Mouse (Mus musculus) hindbrain, embryonic 15.5 days (tissue): Measurements from ENCODE around the gene Rgl1. TPM values are rescaled to one million over a fixed set of nuclear protein-coding genes. Genes with fewer than 3 reads are reported as not detected.
A peak's percentile ranks its signal among the peaks of the same experiment; 100 is the strongest.

ENCODE experiments used
- ATAC-seq: fragments of 200-750 bp; cut with Nextera tagmentation; 2 replicates; pipeline ENCODE4 v1.8.0; 2017; ENCODE audit warnings: low read depth, moderate number of reproducible peaks, moderate TSS enrichment; ENCODE audit not compliant: low FRiP score
- H3K27ac ChIP-seq: fragments of 300-500 bp; sonication (generic); replicated peaks from 2 replicates; pipeline ENCODE4 v1.5.1; 2015; ENCODE audit warnings: mild to moderate bottlenecking, inconsistent platforms
- H3K27me3 ChIP-seq: fragments of 300-500 bp; sonication (generic); 2 replicates; pipeline ENCODE4 v1.6.1; 2015; ENCODE audit warnings: control low read depth, inconsistent platforms
- H3K36me3 ChIP-seq: fragments of 300-500 bp; sonication (generic); 2 replicates; pipeline ENCODE4 v1.6.1; 2015; ENCODE audit warnings: control low read depth, inconsistent platforms
- H3K4me1 ChIP-seq: fragments of 300-500 bp; sonication (generic); replicated peaks from 2 replicates; pipeline ENCODE4 v1.6.1; 2015; ENCODE audit warnings: control low read depth, inconsistent platforms
- H3K4me2 ChIP-seq: fragments of 300-500 bp; sonication (generic); 2 replicates; pipeline ENCODE4 v1.6.1; 2015; ENCODE audit warnings: moderate library complexity, mild to moderate bottlenecking, inconsistent platforms
- H3K4me3 ChIP-seq: fragments of 300-500 bp; sonication (generic); 2 replicates; pipeline ENCODE4 v1.5.1; 2015; ENCODE audit warnings: mild to moderate bottlenecking, inconsistent platforms
- H3K9ac ChIP-seq: fragments of 300-500 bp; sonication (generic); 2 replicates; pipeline ENCODE4 v1.6.1; 2015; ENCODE audit warnings: inconsistent platforms
- H3K9me3 ChIP-seq: fragments of 300-500 bp; sonication (generic); 2 replicates; pipeline ENCODE4 v1.6.1; 2016; ENCODE audit warnings: control low read depth, inconsistent platforms
- WGBS: fragments of 180-500 bp; shearing (Covaris S2); methylation state at CpG from one replicate; pipeline ENCODE4 v1.1.7; 2015; 5-methylcytosine and 5-hydroxymethylcytosine counted together
- polyA plus RNA-seq: library from polyadenylated mRNA; unstranded; fragments of >200 nt; fragmentation: Nextera tagmentation; extraction: Ambion mirVana; gene quantifications from 2 replicates; pipeline ENCODE4 v1.2.1, GENCODE M21; 2015

Rgl1 gene
- polyA plus RNA-seq, 1 experiment from 2014 or later: 18.9 TPM

GRCm38 (mm10) chr1:152523292-152523691 lies 242.9 kb downstream of the Rgl1 start:
- H3K9me3 ChIP-seq: no peaks in the 10 kb centered on the region
- H3K36me3 ChIP-seq: peaks cover 9% of the 10 kb centered on the region; the same call in 1 of the 2 replicates
- peaks cover 5% of the 10 kb centered on the region; the same call in 1 of the 2 replicates for H3K4me1 ChIP-seq
- no peak overlapping the region for H3K27ac ChIP-seq
- no peak overlapping the region for H3K4me3 ChIP-seq
- no peak for ATAC-seq
- H3K4me2 ChIP-seq: no peak overlapping the region
- 82% methylated on average over 11 of the region's 11 CpGs for WGBS
- H3K27me3 ChIP-seq: no peaks in the 10 kb centered on the region
- H3K9ac ChIP-seq: no peak overlapping the region

- Histone ChIP-seq H3K4me1 (peaks cover 5% of the 10 kb centered on the region; the same call in 1 of the 2 replicates), H3K27me3 (no peaks in the 10 kb centered on the region), H3K9ac (no peak overlapping the region), H3K27ac (no peak overlapping the region), H3K9me3 (no peaks in the 10 kb centered on the region), H3K4me2 (no peak overlapping the region), H3K36me3 (peaks cover 9% of the 10 kb centered on the region; the same call in 1 of the 2 replicates), H3K4me3 (no peak overlapping the region)
- WGBS: 91% methylated on average over 3 of the region's 3 CpGs
- ATAC-seq: no peak
Observed at GRCm38 (mm10) chr1:152522226-152522625, 243.9 kb downstream of the Rgl1 start.

GRCm38 (mm10) chr1:152520798-152521575 lies 245.2 kb downstream of the Rgl1 start:
- Histone ChIP-seq H3K4me2 (no peak overlapping the region), H3K36me3 (peaks cover 9% of the 10 kb centered on the region; the same call in 1 of the 2 replicates), H3K9ac (no peak overlapping the region), H3K9me3 (no peaks in the 10 kb centered on the region), H3K4me3 (no peak overlapping the region), H3K27ac (no peak overlapping the region), H3K27me3 (no peaks in the 10 kb centered on the region), H3K4me1 (peaks cover 5% of the 10 kb centered on the region; the same call in 1 of the 2 replicates)
- no peak for ATAC-seq
- 75% methylated on average over 16 of the region's 16 CpGs for WGBS

- H3K27ac ChIP-seq: no peak overlapping the region
- H3K27me3 ChIP-seq: no peaks in the 10 kb centered on the region
- no peak for ATAC-seq
- H3K4me1 ChIP-seq: peaks cover 4% of the 10 kb centered on the region; the same call in 1 of the 2 replicates
- WGBS: 94% methylated on average over 8 of the region's 8 CpGs
- H3K36me3 ChIP-seq: peaks cover 4% of the 10 kb centered on the region; the same call in 1 of the 2 replicates
- H3K4me3 ChIP-seq: no peak overlapping the region
- no peaks in the 10 kb centered on the region for H3K9me3 ChIP-seq
- H3K9ac ChIP-seq: no peak overlapping the region
- no peak overlapping the region for H3K4me2 ChIP-seq
Observed at GRCm38 (mm10) chr1:152518971-152519370, 247.2 kb downstream of the Rgl1 start.

GRCm38 (mm10) chr1:152517057-152517570 lies 249.0 kb downstream of the Rgl1 start:
- no peak overlapping the region for H3K4me2 ChIP-seq
- WGBS: 87% methylated on average over 4 of the region's 4 CpGs
- no peak for ATAC-seq
- no peaks in the 10 kb centered on the region for H3K9me3 ChIP-seq
- no peak overlapping the region for H3K4me3 ChIP-seq
- H3K4me1 ChIP-seq: peaks cover 4% of the 10 kb centered on the region; the same call in 1 of the 2 replicates
- H3K9ac ChIP-seq: no peak overlapping the region
- H3K27me3 ChIP-seq: no peaks in the 10 kb centered on the region
- no peak overlapping the region for H3K27ac ChIP-seq
- H3K36me3 ChIP-seq: peaks cover 4% of the 10 kb centered on the region; the same call in 1 of the 2 replicates

- 0 out of 2 replicates have a peak overlapping the region, but pooled peaks have one; percentile 1 for H3K27ac ChIP-seq
- no peaks in the 10 kb centered on the region for H3K9me3 ChIP-seq
- peaks cover 4% of the 10 kb centered on the region; the same call in 1 of the 2 replicates for H3K4me1 ChIP-seq
- H3K36me3 ChIP-seq: no peaks in the 10 kb centered on the region; the same call in 1 of the 2 replicates
- H3K27me3 ChIP-seq: no peaks in the 10 kb centered on the region
- no peak; the same call in 1 of the 2 replicates for ATAC-seq
- WGBS: 74% methylated on average over 4 of the region's 4 CpGs
- H3K4me3 ChIP-seq: no peak overlapping the region
- no peak overlapping the region for H3K9ac ChIP-seq
- H3K4me2 ChIP-seq: no peak overlapping the region
Observed at GRCm38 (mm10) chr1:152514256-152514655, 251.9 kb downstream of the Rgl1 start.

GRCm38 (mm10) chr1:152511237-152511636 lies 254.9 kb downstream of the Rgl1 start:
- Histone ChIP-seq H3K4me3 (no peak overlapping the region), H3K9ac (no peak overlapping the region), H3K36me3 (no peaks in the 10 kb centered on the region), H3K4me1 (peaks cover 4% of the 10 kb centered on the region; the same call in 1 of the 2 replicates), H3K27ac (no peak overlapping the region), H3K27me3 (no peaks in the 10 kb centered on the region), H3K9me3 (no peaks in the 10 kb centered on the region), H3K4me2 (no peak overlapping the region)
- WGBS: 74% methylated on average over 4 of the region's 4 CpGs
- no peak for ATAC-seq

- Histone ChIP-seq H3K27me3 (no peaks in the 10 kb centered on the region), H3K4me3 (no peak overlapping the region), H3K4me2 (no peak overlapping the region), H3K4me1 (no peaks in the 10 kb centered on the region), H3K27ac (no peak overlapping the region), H3K9ac (no peak overlapping the region), H3K9me3 (no peaks in the 10 kb centered on the region), H3K36me3 (no peaks in the 10 kb centered on the region)
- no peak for ATAC-seq
- WGBS: 95% methylated on average over 11 of the region's 11 CpGs
Observed at GRCm38 (mm10) chr1:152508481-152509220, 257.5 kb downstream of the Rgl1 start.

GRCm38 (mm10) chr1:152506726-152507125 lies 259.4 kb downstream of the Rgl1 start:
- Histone ChIP-seq H3K4me1 (no peaks in the 10 kb centered on the region), H3K4me3 (no peak overlapping the region), H3K27me3 (no peaks in the 10 kb centered on the region), H3K9ac (no peak overlapping the region), H3K27ac (no peak overlapping the region), H3K9me3 (no peaks in the 10 kb centered on the region), H3K36me3 (no peaks in the 10 kb centered on the region), H3K4me2 (no peak overlapping the region)
- no peak for ATAC-seq
- 93% methylated on average over 7 of the region's 7 CpGs for WGBS

- no peak overlapping the region for H3K9ac ChIP-seq
- 90% methylated on average over 5 of the region's 5 CpGs for WGBS
- no peak overlapping the region for H3K4me2 ChIP-seq
- H3K27me3 ChIP-seq: no peaks in the 10 kb centered on the region
- no peaks in the 10 kb centered on the region for H3K9me3 ChIP-seq
- no peak overlapping the region for H3K4me3 ChIP-seq
- H3K27ac ChIP-seq: no peak overlapping the region
- no peak for ATAC-seq
- H3K36me3 ChIP-seq: no peaks in the 10 kb centered on the region
- H3K4me1 ChIP-seq: no peaks in the 10 kb centered on the region
Observed at GRCm38 (mm10) chr1:152506175-152506574, 260.0 kb downstream of the Rgl1 start.

- H3K4me2 ChIP-seq: no peak overlapping the region
- H3K4me1 ChIP-seq: 0 out of 2 replicates have a peak, but pooled peaks cover 4% of the 10 kb centered on the region
- no peak for ATAC-seq
- no peak overlapping the region for H3K27ac ChIP-seq
- no peaks in the 10 kb centered on the region for H3K27me3 ChIP-seq
- no peaks in the 10 kb centered on the region for H3K9me3 ChIP-seq
- H3K9ac ChIP-seq: no peak overlapping the region
- 91% methylated on average over 12 of the region's 12 CpGs for WGBS
- no peak overlapping the region for H3K4me3 ChIP-seq
- H3K36me3 ChIP-seq: no peaks in the 10 kb centered on the region
Observed at GRCm38 (mm10) chr1:152499802-152500201, 266.3 kb downstream of the Rgl1 start.

GRCm38 (mm10) chr1:152497581-152497980 lies 268.6 kb downstream of the Rgl1 start:
- WGBS: 61% methylated on average over 11 of the region's 11 CpGs
- no peak overlapping the region for H3K9ac ChIP-seq
- H3K4me3 ChIP-seq: no peak overlapping the region
- no peak for ATAC-seq
- no peak overlapping the region for H3K4me2 ChIP-seq
- no peak overlapping the region for H3K27ac ChIP-seq
- no peaks in the 10 kb centered on the region for H3K36me3 ChIP-seq
- H3K9me3 ChIP-seq: no peaks in the 10 kb centered on the region
- H3K4me1 ChIP-seq: 0 out of 2 replicates have a peak, but pooled peaks cover 4% of the 10 kb centered on the region
- H3K27me3 ChIP-seq: no peaks in the 10 kb centered on the region
